Mouse (Mus musculus): Measurements from ENCODE around the gene Espl1. TPM values are rescaled to one million over a fixed set of nuclear protein-coding genes. Genes with fewer than 3 reads are reported as not detected.

Espl1 gene
- polyA plus RNA-seq, 1 experiment from 2014 or later = 4.7 TPM

- peaks cover 20% of the 10 kb centered on the region for H3K36me3 ChIP-seq (ENCODE audit: control insufficient read depth, insufficient read depth, low read length)
- H3K27me3 ChIP-seq (ENCODE audit: control insufficient read depth, insufficient read depth, low read depth, low read length) = no peaks in the 10 kb centered on the region
- no peak overlapping the region for H3K4me2 ChIP-seq (ENCODE audit: low read length)
- 76% methylated on average over 5 of the region's 5 CpGs for WGBS
- no peak overlapping the region for H3K27ac ChIP-seq (ENCODE audit: low read length)
- no peaks in the 10 kb centered on the region for H3K9me3 ChIP-seq (replicated peaks; ENCODE audit: control insufficient read depth, low read length, poor library complexity, severe bottlenecking)
- no peak overlapping the region for H3K9ac ChIP-seq (ENCODE audit: low read depth, low read length)
- no peak for ATAC-seq
- no peaks in the 10 kb centered on the region for H3K4me1 ChIP-seq (ENCODE audit: control insufficient read depth, insufficient read depth, low read length)
- H3K4me3 ChIP-seq (ENCODE audit: low read depth, low read length) = no peak overlapping the region
Observed at GRCm38 (mm10) chr15:102339612-102340011, 43.5 kb downstream of the Espl1 start.

- ATAC-seq = no peak
- 7% methylated on average over 1 of the region's 1 CpGs for WGBS
- H3K4me3 ChIP-seq (ENCODE audit: low read depth, low read length) = no peak overlapping the region
- no peaks in the 10 kb centered on the region for H3K27me3 ChIP-seq (ENCODE audit: control insufficient read depth, insufficient read depth, low read depth, low read length)
- H3K4me1 ChIP-seq (ENCODE audit: control insufficient read depth, insufficient read depth, low read length) = no peaks in the 10 kb centered on the region
- H3K36me3 ChIP-seq (ENCODE audit: control insufficient read depth, insufficient read depth, low read length) = peaks cover 17% of the 10 kb centered on the region
- H3K27ac ChIP-seq (ENCODE audit: low read length) = no peak overlapping the region
- H3K4me2 ChIP-seq (ENCODE audit: low read length) = no peak overlapping the region
- no peak overlapping the region for H3K9ac ChIP-seq (ENCODE audit: low read depth, low read length)
- H3K9me3 ChIP-seq (replicated peaks; ENCODE audit: control insufficient read depth, low read length, poor library complexity, severe bottlenecking) = no peaks in the 10 kb centered on the region
Observed at GRCm38 (mm10) chr15:102341580-102341979, 45.5 kb downstream of the Espl1 start.

GRCm38 (mm10) chr15:102344490-102344889, 48.4 kb downstream of the Espl1 start:
- Histone ChIP-seq H3K4me3 (ENCODE audit: low read depth, low read length) (no peak overlapping the region), H3K36me3 (ENCODE audit: control insufficient read depth, insufficient read depth, low read length) (peaks cover 3% of the 10 kb centered on the region), H3K27me3 (ENCODE audit: control insufficient read depth, insufficient read depth, low read depth, low read length) (no peaks in the 10 kb centered on the region), H3K4me2 (ENCODE audit: low read length) (no peak overlapping the region), H3K9me3 (replicated peaks; ENCODE audit: control insufficient read depth, low read length, poor library complexity, severe bottlenecking) (no peaks in the 10 kb centered on the region), H3K27ac (ENCODE audit: low read length) (no peak overlapping the region), H3K4me1 (ENCODE audit: control insufficient read depth, insufficient read depth, low read length) (no peaks in the 10 kb centered on the region), H3K9ac (ENCODE audit: low read depth, low read length) (no peak overlapping the region)
- 94% methylated on average over 3 of the region's 3 CpGs for WGBS
- no peak for ATAC-seq

- H3K9ac ChIP-seq (ENCODE audit: low read depth, low read length) = no peak overlapping the region
- H3K36me3 ChIP-seq (ENCODE audit: control insufficient read depth, insufficient read depth, low read length) = no peaks in the 10 kb centered on the region
- no peak overlapping the region for H3K27ac ChIP-seq (ENCODE audit: low read length)
- WGBS = 90% methylated on average over 4 of the region's 4 CpGs
- peaks cover 12% of the 10 kb centered on the region for H3K4me1 ChIP-seq (ENCODE audit: control insufficient read depth, insufficient read depth, low read length)
- H3K9me3 ChIP-seq (replicated peaks; ENCODE audit: control insufficient read depth, low read length, poor library complexity, severe bottlenecking) = no peaks in the 10 kb centered on the region
- no peak for ATAC-seq
- no peak overlapping the region for H3K4me3 ChIP-seq (ENCODE audit: low read depth, low read length)
- H3K27me3 ChIP-seq (ENCODE audit: control insufficient read depth, insufficient read depth, low read depth, low read length) = no peaks in the 10 kb centered on the region
- H3K4me2 ChIP-seq (ENCODE audit: low read length) = no peak overlapping the region
Observed at GRCm38 (mm10) chr15:102346444-102346843, 50.4 kb downstream of the Espl1 start.

- Histone ChIP-seq H3K4me1 (ENCODE audit: control insufficient read depth, insufficient read depth, low read length) (peaks cover 18% of the 10 kb centered on the region), H3K9me3 (replicated peaks; ENCODE audit: control insufficient read depth, low read length, poor library complexity, severe bottlenecking) (no peaks in the 10 kb centered on the region), H3K27ac (ENCODE audit: low read length) (peak within 1 kb of the TSS; percentile 40; the same call in 1 of the 2 replicates), H3K36me3 (ENCODE audit: control insufficient read depth, insufficient read depth, low read length) (no peaks in the 10 kb centered on the region), H3K4me2 (ENCODE audit: low read length) (peak within 1 kb of the TSS; percentile 88), H3K4me3 (ENCODE audit: low read depth, low read length) (peak within 1 kb of the TSS; percentile 67), H3K27me3 (ENCODE audit: control insufficient read depth, insufficient read depth, low read depth, low read length) (no peaks in the 10 kb centered on the region), H3K9ac (ENCODE audit: low read depth, low read length) (peak within 1 kb of the TSS; percentile 74)
- ATAC-seq = peak; percentile 89
- under 1% methylated on average over 56 of the region's 56 CpGs for WGBS
Observed at GRCm38 (mm10) chr15:102350138-102350941, 54.3 kb downstream of the Espl1 start, which contains the start of gene Aaas. Gene Aaas, minus strand, starts transcription at chr15:102350771.

GRCm38 (mm10) chr15:102350942-102351291, 54.9 kb downstream of the Espl1 start:
- 9% methylated on average over 11 of the region's 11 CpGs for WGBS

GRCm38 (mm10) chr15:102352177-102352576, 56.1 kb downstream of the Espl1 start:
- ATAC-seq = no peak
- Histone ChIP-seq H3K9me3 (replicated peaks; ENCODE audit: control insufficient read depth, low read length, poor library complexity, severe bottlenecking) (no peaks in the 10 kb centered on the region), H3K4me1 (ENCODE audit: control insufficient read depth, insufficient read depth, low read length) (peaks cover 26% of the 10 kb centered on the region)

More at GRCm38 (mm10) chr15:102350942-102351291, 54.9 kb downstream of the Espl1 start:
- ATAC-seq = peak; percentile 49
- H3K9ac ChIP-seq (ENCODE audit: low read depth, low read length) = peak overlapping the region; percentile 52; the same call in 1 of the 2 replicates
- H3K4me1 ChIP-seq (ENCODE audit: control insufficient read depth, insufficient read depth, low read length) = peaks cover 24% of the 10 kb centered on the region
- no peaks in the 10 kb centered on the region for H3K36me3 ChIP-seq (ENCODE audit: control insufficient read depth, insufficient read depth, low read length)
- H3K4me2 ChIP-seq (ENCODE audit: low read length) = peak overlapping the region; percentile 61
- peak overlapping the region; percentile 67 for H3K4me3 ChIP-seq (ENCODE audit: low read depth, low read length)
- H3K9me3 ChIP-seq (replicated peaks; ENCODE audit: control insufficient read depth, low read length, poor library complexity, severe bottlenecking) = no peaks in the 10 kb centered on the region
- no peak overlapping the region for H3K27ac ChIP-seq (ENCODE audit: low read length)
- no peaks in the 10 kb centered on the region; the same call in 1 of the 2 replicates for H3K27me3 ChIP-seq (ENCODE audit: control insufficient read depth, insufficient read depth, low read depth, low read length)

GRCm38 (mm10) chr15:102353986-102354385, 57.9 kb downstream of the Espl1 start:
- Histone ChIP-seq H3K4me2 (ENCODE audit: low read length) (no peak overlapping the region), H3K27ac (ENCODE audit: low read length) (no peak overlapping the region), H3K4me1 (ENCODE audit: control insufficient read depth, insufficient read depth, low read length) (peaks cover 33% of the 10 kb centered on the region), H3K36me3 (ENCODE audit: control insufficient read depth, insufficient read depth, low read length) (no peaks in the 10 kb centered on the region), H3K9me3 (replicated peaks; ENCODE audit: control insufficient read depth, low read length, poor library complexity, severe bottlenecking) (no peaks in the 10 kb centered on the region), H3K27me3 (ENCODE audit: control insufficient read depth, insufficient read depth, low read depth, low read length) (peaks cover 25% of the 10 kb centered on the region), H3K4me3 (ENCODE audit: low read depth, low read length) (no peak overlapping the region), H3K9ac (ENCODE audit: low read depth, low read length) (no peak overlapping the region)
- ATAC-seq = no peak
- WGBS = 82% methylated on average over 2 of the region's 2 CpGs

More at GRCm38 (mm10) chr15:102352177-102352576, 56.1 kb downstream of the Espl1 start:
- Histone ChIP-seq H3K36me3 (ENCODE audit: control insufficient read depth, insufficient read depth, low read length) (no peaks in the 10 kb centered on the region), H3K9ac (ENCODE audit: low read depth, low read length) (no peak overlapping the region), H3K27ac (ENCODE audit: low read length) (no peak overlapping the region), H3K4me3 (ENCODE audit: low read depth, low read length) (no peak overlapping the region), H3K4me2 (ENCODE audit: low read length) (no peak overlapping the region), H3K27me3 (ENCODE audit: control insufficient read depth, insufficient read depth, low read depth, low read length) (peaks cover 7% of the 10 kb centered on the region)
- WGBS = 51% methylated on average over 2 of the region's 2 CpGs

- 0% methylated on average over 47 of the region's 49 CpGs for WGBS
- Histone ChIP-seq H3K27me3 (ENCODE audit: control insufficient read depth, insufficient read depth, low read depth, low read length) (peaks cover 34% of the 10 kb centered on the region), H3K4me1 (ENCODE audit: control insufficient read depth, insufficient read depth, low read length) (peaks cover 26% of the 10 kb centered on the region), H3K27ac (ENCODE audit: low read length) (peak overlapping the region; percentile 44), H3K9ac (ENCODE audit: low read depth, low read length) (peak overlapping the region; percentile 68), H3K9me3 (replicated peaks; ENCODE audit: control insufficient read depth, low read length, poor library complexity, severe bottlenecking) (no peaks in the 10 kb centered on the region), H3K36me3 (ENCODE audit: control insufficient read depth, insufficient read depth, low read length) (no peaks in the 10 kb centered on the region), H3K4me2 (ENCODE audit: low read length) (peak overlapping the region; percentile 99), H3K4me3 (ENCODE audit: low read depth, low read length) (peak overlapping the region; percentile 51)
- peak; percentile 52 for ATAC-seq
Observed at GRCm38 (mm10) chr15:102355134-102355870, 59.2 kb downstream of the Espl1 start.
